10 mouse cellular contexts compared by ENCODE assay signal in the genomic region with DNA sequence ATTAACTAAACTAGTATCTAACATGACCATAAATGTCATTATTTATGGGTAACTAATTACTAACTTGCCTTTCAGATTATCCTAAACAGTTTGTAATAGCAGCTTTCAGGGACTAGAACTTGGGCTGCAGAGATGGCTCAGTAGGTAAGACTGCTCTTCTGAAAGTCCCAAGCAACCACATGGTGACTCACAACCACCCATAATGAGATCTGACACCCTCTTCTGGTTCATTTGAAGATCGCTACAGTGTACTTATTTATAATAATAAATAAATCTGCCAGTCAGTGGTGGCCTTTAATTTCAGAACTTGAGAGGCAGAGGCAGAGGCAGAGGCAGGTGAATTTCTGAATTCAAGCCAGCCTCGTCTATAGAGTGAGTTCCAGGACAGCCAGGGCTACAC. TPM values are rescaled to one million over a fixed set of nuclear protein-coding genes. Genes with fewer than 3 reads are reported as not detected.
DNase-seq lines count a peak whose midpoint lies in the region; ATAC-seq lines count a peak whose summit lies in the region.
"Had no signal": no experiment of that assay in that cellular context is flagged by ENCODE, and none has a peak within 500 bp of the region (broad histone marks: within the 10 kb centered on the region; RNA-seq: fewer than 3 reads in every experiment).

No protein-coding gene starts in this region.

- H3K27me3 ChIP-seq in intestine, embryonic 14.5 days (replicated peaks; ENCODE audit: control insufficient read depth, insufficient read depth, low read length), result no peaks in the 10 kb centered on the region
- H3K27me3 ChIP-seq in intestine, embryonic 15.5 days (replicated peaks), result no peaks in the 10 kb centered on the region
- H3K27me3 ChIP-seq in forebrain, embryonic 15.5 days, result no peaks in the 10 kb centered on the region

- no peak overlapping the region for H3K9ac ChIP-seq in intestine, embryonic 14.5 days (ENCODE audit: low read length)
- no peak overlapping the region for H3K9ac ChIP-seq in intestine, embryonic 15.5 days
- no peak overlapping the region for H3K9ac ChIP-seq in forebrain, embryonic 15.5 days (replicated peaks)

- H3K4me1 ChIP-seq in intestine, embryonic 14.5 days (replicated peaks; ENCODE audit: control insufficient read depth, insufficient read depth, low read length), result peaks cover 9% of the 10 kb centered on the region
- peaks cover 7% of the 10 kb centered on the region for H3K4me1 ChIP-seq in intestine, embryonic 15.5 days (replicated peaks)
- peaks cover 18% of the 10 kb centered on the region for H3K4me1 ChIP-seq in forebrain, embryonic 15.5 days

- peaks cover 29% of the 10 kb centered on the region for H3K36me3 ChIP-seq in intestine, embryonic 14.5 days (ENCODE audit: control insufficient read depth, insufficient read depth, low read length)
- H3K36me3 ChIP-seq in intestine, embryonic 15.5 days, result peaks cover 25% of the 10 kb centered on the region
- peaks cover 26% of the 10 kb centered on the region for H3K36me3 ChIP-seq in forebrain, embryonic 15.5 days
- H3K36me3 ChIP-seq in macrophage (ENCODE audit: inconsistent target), result peaks cover 25% of the 10 kb centered on the region

- no peak overlapping the region for H3K4me3 ChIP-seq in intestine, embryonic 14.5 days (ENCODE audit: low read depth, low read length)
- no peak overlapping the region for H3K4me3 ChIP-seq in intestine, embryonic 15.5 days (replicated peaks)
- H3K4me3 ChIP-seq in forebrain, embryonic 15.5 days, result no peak overlapping the region; the same call in 1 of the 2 replicates
- no peak overlapping the region for H3K4me3 ChIP-seq in macrophage (ENCODE audit: inconsistent target)

- no peak for DNase-seq in intestine, embryonic 14.5 days (ENCODE audit: low spot score)
- peak; percentile 57 for DNase-seq in CD4-positive, CD25-positive, alpha-beta regulatory T cell, adult 2 months (ENCODE audit: low read depth, low spot score)
- no peak for DNase-seq in spleen, postnatal 14 days (ENCODE audit: low spot score in 2 of 2)
- no peak for DNase-seq in layer of hippocampus, postnatal 10 days (ENCODE audit: low spot score in 2 of 2)
- DNase-seq in embryo, embryonic 9.5 days (ENCODE audit: extremely low spot score), result no peak
- DNase-seq: thymus, adult 18-20 months had no signal

- no peaks in the 10 kb centered on the region for H3K9me3 ChIP-seq in intestine, embryonic 14.5 days (ENCODE audit: control insufficient read depth, low read length)
- H3K9me3 ChIP-seq in intestine, embryonic 15.5 days, result no peaks in the 10 kb centered on the region
- H3K9me3 ChIP-seq in forebrain, embryonic 15.5 days, result no peaks in the 10 kb centered on the region
- H3K9me3 ChIP-seq: G1E had no signal

- H3K79me2 ChIP-seq in macrophage (ENCODE audit: inconsistent target), result peaks cover 21% of the 10 kb centered on the region

- H3K27ac ChIP-seq in intestine, embryonic 14.5 days (ENCODE audit: low read depth), result no peak overlapping the region
- no peak overlapping the region for H3K27ac ChIP-seq in intestine, embryonic 15.5 days
- H3K27ac ChIP-seq in forebrain, embryonic 15.5 days (replicated peaks), result no peak overlapping the region
- H3K27ac ChIP-seq in macrophage, result peak overlapping the region; percentile 42; the same call in 1 of the 2 replicates

- no peak for ATAC-seq in intestine, embryonic 14.5 days (replicated peaks; ENCODE audit: low FRiP score, low TSS enrichment, low read depth)
- no peak for ATAC-seq in intestine, embryonic 15.5 days
- ATAC-seq in forebrain, embryonic 15.5 days (replicated peaks), result no peak

- H3K4me2 ChIP-seq in intestine, embryonic 14.5 days (ENCODE audit: low read length), result peak overlapping the region; percentile 53
- no peak overlapping the region for H3K4me2 ChIP-seq in intestine, embryonic 15.5 days (replicated peaks)
- peak overlapping the region; percentile 89 for H3K4me2 ChIP-seq in forebrain, embryonic 15.5 days (replicated peaks)

- 54% methylated on average over 2 of the region's 2 CpGs for WGBS in intestine, embryonic 14.5 days
- 60% methylated on average over 2 of the region's 2 CpGs for WGBS in intestine, embryonic 15.5 days
- 57% methylated on average over 2 of the region's 2 CpGs for WGBS in forebrain, embryonic 15.5 days
- 38% methylated on average over 2 of the region's 2 CpGs for WGBS in macrophage (ENCODE audit: missing documents)

RNA-seq across cellular contexts. Expression of a gene that starts 1.1 kb away (rescaled TPM):
- 280 and 322 TPM in 2 replicates for polyA plus RNA-seq in intestine, embryonic 14.5 days (2014; fragmentation: Nextera tagmentation; extraction: Ambion mirVana)
- 232 and 236 TPM in 2 replicates for polyA plus RNA-seq in intestine, embryonic 15.5 days (2015; fragmentation: Nextera tagmentation; extraction: Ambion mirVana)
- polyA plus RNA-seq in forebrain, embryonic 15.5 days (2015; fragmentation: Nextera tagmentation; extraction: Ambion mirVana), result 230 and 231 TPM in 2 replicates
- 100 to 1,000 TPM in 7 of 26 experiments, 10 to 100 TPM in 19; 25.0 to 117 (median 78.2) TPM for total RNA-seq in macrophage (2018; cell fraction: chromatin; rRNA removed)
- 100 to 1,000 TPM; 117 to 186 (median 143) TPM for total RNA-seq in macrophage (2018; cell fraction: cytosol; rRNA removed)
- total RNA-seq in macrophage (2018; cell fraction: nucleus; rRNA removed), result 100 to 1,000 TPM in 6 of 26 experiments, 10 to 100 TPM in 20; 39.9 to 113 (median 78.9) TPM
- 149 to 321 TPM (median 192 TPM) in 3 replicates for polyA plus RNA-seq in macrophage (2018)
- total RNA-seq in layer of hippocampus, postnatal 10 days (2021), result 100 to 1,000 TPM; 190 to 221 TPM

RNA-seq across cellular contexts. Expression of a gene that starts 17.3 kb away (rescaled TPM):
- polyA plus RNA-seq in intestine, embryonic 14.5 days (2014; fragmentation: Nextera tagmentation; extraction: Ambion mirVana), result 0.55 and 1.5 TPM in 2 replicates
- 1.2 and 1.5 TPM in 2 replicates for polyA plus RNA-seq in intestine, embryonic 15.5 days (2015; fragmentation: Nextera tagmentation; extraction: Ambion mirVana)
- polyA plus RNA-seq in forebrain, embryonic 15.5 days (2015; fragmentation: Nextera tagmentation; extraction: Ambion mirVana), result 0.63 and 0.74 TPM in 2 replicates
- 1 to 10 TPM in 10 of 26 experiments, under 1 TPM in 1, not detected in 15; 0.55 to 5.4 (median 2.3) TPM for total RNA-seq in macrophage (2018; cell fraction: chromatin; rRNA removed)
- 10 to 100 TPM; 11.2 to 39.7 (median 20.6) TPM for total RNA-seq in macrophage (2018; cell fraction: cytosol; rRNA removed)
- 10 to 100 TPM in 2 of 26 experiments, 1 to 10 TPM in 24; 1.0 to 11.2 (median 4.9) TPM for total RNA-seq in macrophage (2018; cell fraction: nucleus; rRNA removed)
- polyA plus RNA-seq in macrophage (2018), result 6.3 to 39.6 TPM (median 12.2 TPM) in 3 replicates
- total RNA-seq in layer of hippocampus, postnatal 10 days (2021), result under 1 TPM in 1 of 2 experiments, not detected in 1; 0.57 TPM

RNA-seq across cellular contexts. Expression of a gene that starts 17.5 kb away (rescaled TPM):
- 29.7 and 32.3 TPM in 2 replicates for polyA plus RNA-seq in intestine, embryonic 14.5 days (2014; fragmentation: Nextera tagmentation; extraction: Ambion mirVana)
- polyA plus RNA-seq in intestine, embryonic 15.5 days (2015; fragmentation: Nextera tagmentation; extraction: Ambion mirVana), result 26.5 and 32.4 TPM in 2 replicates
- polyA plus RNA-seq in forebrain, embryonic 15.5 days (2015; fragmentation: Nextera tagmentation; extraction: Ambion mirVana), result 23.7 and 27.8 TPM in 2 replicates
- total RNA-seq in macrophage (2018; cell fraction: chromatin; rRNA removed), result 100 to 1,000 TPM in 15 of 26 experiments, 10 to 100 TPM in 11; 69.4 to 316 (median 143) TPM
- total RNA-seq in macrophage (2018; cell fraction: cytosol; rRNA removed), result 10 to 100 TPM; 14.7 to 47.5 (median 21.7) TPM
- total RNA-seq in macrophage (2018; cell fraction: nucleus; rRNA removed), result 100 to 1,000 TPM in 11 of 26 experiments, 10 to 100 TPM in 15; 53.4 to 149 (median 91.2) TPM
- 19.8 to 23.0 TPM (median 21.8 TPM) in 3 replicates for polyA plus RNA-seq in macrophage (2018)
- 10 to 100 TPM; 26.4 to 28.9 TPM for total RNA-seq in layer of hippocampus, postnatal 10 days (2021)

RNA-seq across cellular contexts. Expression of a gene that starts 29.4 kb away (rescaled TPM):
- 5.3 and 6.9 TPM in 2 replicates for polyA plus RNA-seq in intestine, embryonic 14.5 days (2014; fragmentation: Nextera tagmentation; extraction: Ambion mirVana)
- 7.9 and 8.9 TPM in 2 replicates for polyA plus RNA-seq in intestine, embryonic 15.5 days (2015; fragmentation: Nextera tagmentation; extraction: Ambion mirVana)
- polyA plus RNA-seq in forebrain, embryonic 15.5 days (2015; fragmentation: Nextera tagmentation; extraction: Ambion mirVana), result 2.4 and 3.0 TPM in 2 replicates
- total RNA-seq in macrophage (2018; cell fraction: chromatin; rRNA removed), result 100 to 1,000 TPM in 21 of 26 experiments, 10 to 100 TPM in 5; 72.3 to 238 (median 156) TPM
- 100 to 1,000 TPM; 241 to 433 (median 325) TPM for total RNA-seq in macrophage (2018; cell fraction: cytosol; rRNA removed)
- total RNA-seq in macrophage (2018; cell fraction: nucleus; rRNA removed), result 100 to 1,000 TPM; 111 to 275 (median 166) TPM
- 298 to 440 TPM (median 373 TPM) in 3 replicates for polyA plus RNA-seq in macrophage (2018)
- 1 to 10 TPM; 4.5 to 6.0 TPM for total RNA-seq in layer of hippocampus, postnatal 10 days (2021)
